Mouse (Mus musculus): ENCODE results near the gene Rnpc3. TPM values are rescaled to one million over a fixed set of nuclear protein-coding genes. Genes with fewer than 3 reads are reported as not detected.
A peak's percentile ranks its signal among the peaks of the same experiment; 100 is the strongest.
"Not testable (repeated sequence)": the region's sequence is repeated elsewhere in the genome, so short reads cannot be mapped to it uniquely, and the experiment has no call there.

The Rnpc3 gene
- polyA plus RNA-seq (2012; rRNA removed) = 20.8 and 32.1 TPM in 2 replicates

GRCm38 (mm10) chr3:113629606-113630359 is at the start of gene Rnpc3:
Gene Rnpc3 (minus strand): TSS chr3:113630149.
- peak; percentile 95 for DNase-seq (ENCODE audit: low spot score)

GRCm38 (mm10) chr3:113656940-113657339 is 27.0 kb upstream of the Rnpc3 start:
- DNase-seq (ENCODE audit: low spot score) = no peak

GRCm38 (mm10) chr3:113654335-113654734 is 24.4 kb upstream of the Rnpc3 start:
- no peak for DNase-seq (ENCODE audit: low spot score)

GRCm38 (mm10) chr3:113651386-113651785 is 21.4 kb upstream of the Rnpc3 start:
- not testable (repeated sequence) for DNase-seq (ENCODE audit: low spot score)

- DNase-seq (ENCODE audit: low spot score) = no peak
Measured at GRCm38 (mm10) chr3:113639545-113639944, 9.6 kb upstream of the Rnpc3 start.

GRCm38 (mm10) chr3:113634220-113634619 is 4.3 kb upstream of the Rnpc3 start:
- no peak for DNase-seq (ENCODE audit: low spot score)

GRCm38 (mm10) chr3:113631611-113632010 is 1.7 kb upstream of the Rnpc3 start:
- no peak for DNase-seq (ENCODE audit: low spot score)

- no peak for DNase-seq (ENCODE audit: low spot score)
Measured at GRCm38 (mm10) chr3:113630564-113630963, 615 bp upstream of the Rnpc3 start.

- DNase-seq (ENCODE audit: low spot score) = no peak
Measured at GRCm38 (mm10) chr3:113606599-113606998, 23.4 kb downstream of the Rnpc3 start, which contains the start of gene Amy1. Gene Amy1 (minus strand): TSS chr3:113606699.

GRCm38 (mm10) chr3:113590844-113591243 is 39.1 kb downstream of the Rnpc3 start:
- DNase-seq (ENCODE audit: low spot score) = no peak

GRCm38 (mm10) chr3:113574578-113574977 is 55.4 kb downstream of the Rnpc3 start:
- DNase-seq (ENCODE audit: low spot score) = no peak

GRCm38 (mm10) chr3:113574138-113574537 is 55.8 kb downstream of the Rnpc3 start:
- no peak for DNase-seq (ENCODE audit: low spot score)

- DNase-seq (ENCODE audit: low spot score) = no peak
Measured at GRCm38 (mm10) chr3:113572158-113572557, 57.8 kb downstream of the Rnpc3 start.

Other genes with a start within 250 kb of the Rnpc3 start
- gene Amy2a1, start 97.7 kb downstream of the Rnpc3 start, polyA plus RNA-seq (2012; rRNA removed) = 0.97 TPM in 1 of 2 replicates, not detected in the other
- gene Amy1, start 23.4 kb downstream of the Rnpc3 start, polyA plus RNA-seq (2012; rRNA removed) = 10.7 and 18.4 TPM in 2 replicates

Data from urinary bladder, adult 2 months (tissue).